Mouse (Mus musculus): Measurements from ENCODE around the gene Kcp.
A peak's percentile ranks its signal among the peaks of the same experiment; 100 is the strongest.

Gene Kcp

GRCm38 (mm10) chr6:29463388-29463787 is 44.4 kb downstream of the Kcp start:
- DNase-seq (ENCODE audit: low spot score): no peak

- no peak for DNase-seq (ENCODE audit: low spot score)
Measured at GRCm38 (mm10) chr6:29461502-29461901, 46.2 kb downstream of the Kcp start.

GRCm38 (mm10) chr6:29450667-29451066 is 57.1 kb downstream of the Kcp start:
- DNase-seq (ENCODE audit: low spot score): no peak

DNA sequence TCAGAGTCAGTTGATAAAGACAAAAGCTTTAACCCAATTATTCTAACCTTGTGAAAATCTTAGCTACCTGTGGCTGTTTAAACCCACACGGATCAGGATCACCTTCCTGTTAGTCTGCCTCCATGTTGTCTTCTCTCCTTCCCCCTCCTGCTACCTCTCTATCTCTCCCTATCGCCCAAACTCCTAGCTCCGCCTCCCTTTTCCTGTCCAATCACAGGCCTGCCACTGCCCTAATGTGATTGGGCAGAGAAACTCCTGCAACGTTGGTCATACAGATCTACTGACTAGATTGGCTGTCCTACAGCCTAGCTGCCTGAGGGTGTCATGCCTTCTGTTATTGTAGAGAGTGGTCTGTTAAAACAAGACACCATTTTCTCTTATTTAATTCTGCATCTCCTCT is 57.9 kb downstream of the Kcp start:
- no peak for DNase-seq (ENCODE audit: low spot score)

- no peak for DNase-seq (ENCODE audit: low spot score)
Measured at GRCm38 (mm10) chr6:29445354-29445753, 62.4 kb downstream of the Kcp start.

DNA sequence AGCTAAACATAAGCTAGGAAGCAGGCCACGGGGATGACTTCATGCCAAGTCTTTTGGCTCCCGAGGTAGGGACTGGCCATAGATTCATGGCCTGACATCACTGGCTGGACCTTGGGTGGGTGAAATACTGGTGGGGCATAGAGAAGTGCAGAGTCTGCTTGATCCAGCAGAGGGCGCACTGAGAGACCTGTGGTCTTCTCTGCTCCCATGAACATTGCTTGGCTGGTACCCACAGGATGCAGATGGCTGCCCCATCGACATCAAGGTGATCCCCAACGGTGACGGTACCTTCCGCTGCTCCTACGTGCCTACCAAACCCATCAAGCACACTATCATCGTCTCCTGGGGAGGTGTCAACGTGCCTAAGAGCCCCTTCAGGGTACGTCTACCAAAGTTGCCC is 63.0 kb downstream of the Kcp start:
- peak; percentile 77 for DNase-seq (ENCODE audit: low spot score)

- no peak for DNase-seq (ENCODE audit: low spot score)
Measured at GRCm38 (mm10) chr6:29439789-29440188, 68.0 kb downstream of the Kcp start.

DNA sequence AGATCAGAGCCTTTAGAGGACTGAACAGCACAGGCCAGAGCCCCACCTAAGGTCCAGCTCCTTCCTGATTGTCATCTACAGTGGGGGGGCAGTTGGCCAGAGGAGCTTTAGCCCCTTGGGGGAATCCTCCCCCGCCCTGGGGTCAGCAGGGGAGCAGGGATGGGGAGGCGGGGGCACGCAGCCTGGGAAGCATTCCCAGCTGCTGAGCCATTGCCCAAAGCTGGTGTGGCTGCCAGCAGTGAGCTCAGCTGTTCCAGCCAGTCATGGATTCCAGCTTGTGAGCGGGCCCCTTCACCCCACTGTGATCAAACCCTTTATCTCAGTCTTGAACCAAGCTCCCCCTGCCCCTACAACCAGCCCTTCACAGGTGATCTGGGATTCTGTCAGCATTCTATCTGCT is 68.5 kb downstream of the Kcp start:
- DNase-seq (ENCODE audit: low spot score): no peak

DNA sequence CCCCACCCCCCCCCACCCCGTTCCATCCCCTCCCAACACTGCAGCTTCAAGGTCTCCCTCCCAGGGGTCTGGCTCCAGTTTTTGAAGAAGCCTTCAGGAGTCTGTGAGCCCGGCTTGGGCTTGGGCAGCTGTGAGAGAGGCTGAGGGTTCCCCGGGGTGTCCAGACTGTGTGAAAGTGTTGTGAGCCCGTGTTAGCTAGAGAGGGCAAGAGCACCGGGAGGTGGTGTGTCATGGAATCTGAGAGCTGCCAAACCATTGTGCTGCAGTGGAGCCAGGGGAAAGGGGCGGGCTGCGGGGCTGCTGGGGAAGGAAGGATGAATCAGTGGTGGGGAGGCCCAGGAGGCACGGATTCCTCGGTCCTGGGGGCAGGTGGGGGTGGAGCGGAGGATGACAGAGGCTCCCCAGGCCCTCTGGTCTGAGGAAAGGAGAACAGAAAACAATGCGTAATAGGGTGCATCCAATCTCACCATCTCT is 71.3 kb downstream of the Kcp start:
- DNase-seq (ENCODE audit: low spot score): no peak

GRCm38 (mm10) chr6:29435940-29436451 is 71.8 kb downstream of the Kcp start:
- peak; percentile 68 for DNase-seq (ENCODE audit: low spot score)

- DNase-seq (ENCODE audit: low spot score): peak; percentile 80
Measured at GRCm38 (mm10) chr6:29434911-29435691, 72.7 kb downstream of the Kcp start.

GRCm38 (mm10) chr6:29433804-29434795 is 73.7 kb downstream of the Kcp start:
- no peak for DNase-seq (ENCODE audit: low spot score)

GRCm38 (mm10) chr6:29433038-29433803 is 74.5 kb downstream of the Kcp start, which contains the start of gene Flnc:
TSS of gene Flnc (plus strand) at chr6:29433256.
- peak; percentile 72 for DNase-seq (ENCODE audit: low spot score)

DNA sequence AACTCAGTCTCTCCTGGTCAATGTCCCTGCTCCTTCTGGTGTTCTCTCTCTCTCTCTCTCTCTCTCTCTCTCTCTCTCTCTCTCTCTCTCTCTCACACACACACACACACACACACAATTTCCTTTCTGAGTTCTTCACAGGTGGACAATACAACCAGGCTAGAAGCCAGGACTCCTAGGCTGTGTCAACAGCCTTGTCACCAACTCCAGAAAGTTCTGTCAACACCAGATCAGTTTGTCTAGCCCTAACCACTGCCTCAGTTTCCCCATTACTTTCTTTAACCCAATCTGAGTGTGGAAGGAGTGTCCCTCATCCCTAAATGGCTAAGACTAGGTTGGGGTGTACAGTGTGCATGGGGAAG is 75.1 kb downstream of the Kcp start:
- DNase-seq (ENCODE audit: low spot score): no peak

- no peak for DNase-seq (ENCODE audit: low spot score)
Measured at GRCm38 (mm10) chr6:29432156-29432555, 75.6 kb downstream of the Kcp start.

DNA sequence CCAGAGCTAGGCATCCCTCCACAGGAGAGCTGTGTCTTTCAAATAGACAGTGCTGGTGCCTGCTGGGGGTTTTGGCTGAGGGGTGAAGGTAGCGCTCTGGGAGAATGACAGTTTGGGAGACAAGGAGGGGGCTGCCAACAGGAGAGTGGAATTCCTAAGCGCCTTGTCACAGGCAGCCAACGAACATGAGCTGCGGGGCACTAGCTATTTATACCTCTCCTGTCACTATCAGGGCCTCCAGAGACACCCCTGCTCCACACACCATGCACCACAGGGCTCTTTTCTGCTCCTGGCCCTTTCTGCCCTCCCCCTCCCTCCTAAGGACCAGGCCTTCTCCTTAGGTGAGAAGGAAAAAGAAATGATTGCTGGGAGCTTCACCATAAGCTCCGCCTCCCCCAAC is 76.3 kb downstream of the Kcp start:
- no peak for DNase-seq (ENCODE audit: low spot score)

GRCm38 (mm10) chr6:29430681-29431420 is 76.9 kb downstream of the Kcp start:
- DNase-seq (ENCODE audit: low spot score): no peak

DNA sequence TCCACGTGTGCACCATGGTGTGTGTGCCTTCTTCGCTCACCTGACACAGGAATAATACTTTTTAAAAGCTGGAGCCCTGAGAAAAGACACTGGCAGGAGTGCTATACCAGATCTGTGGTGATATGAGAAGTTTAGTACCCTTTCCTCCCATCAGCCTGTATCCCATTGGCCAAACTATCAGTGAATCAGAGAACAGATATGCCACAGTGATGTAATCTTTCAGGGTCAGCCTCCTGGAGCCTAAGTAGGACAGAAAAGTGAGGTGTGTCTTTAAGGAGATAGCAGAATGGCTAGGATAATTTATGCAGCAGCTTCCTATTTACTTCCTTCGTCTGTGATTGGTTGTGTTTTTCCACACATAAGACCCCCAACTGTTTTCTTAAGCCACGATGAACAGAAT is 79.6 kb downstream of the Kcp start:
- DNase-seq (ENCODE audit: low spot score): no peak

- no peak for DNase-seq (ENCODE audit: low spot score)
Measured at GRCm38 (mm10) chr6:29426331-29426730, 81.4 kb downstream of the Kcp start.

- no peak for DNase-seq (ENCODE audit: low spot score)
Measured at GRCm38 (mm10) chr6:29425118-29425517, 82.6 kb downstream of the Kcp start.
